Mouse (Mus musculus) c-Kit-positive CD71-positive TER-119-negative erythroid progenitor cells, embryonic 14.5 days (primary cell): ENCODE results near the gene Gm7903.
"Not testable (repeated sequence)": the region's sequence is repeated elsewhere in the genome, so short reads cannot be mapped to it uniquely, and the experiment has no call there.

Experiments
- DNase-seq: peaks from one replicate; pipeline ENCODE4 v3.0.0-alpha.2; 2013; ENCODE audit warnings: low read depth

Gene Gm7903

DNA sequence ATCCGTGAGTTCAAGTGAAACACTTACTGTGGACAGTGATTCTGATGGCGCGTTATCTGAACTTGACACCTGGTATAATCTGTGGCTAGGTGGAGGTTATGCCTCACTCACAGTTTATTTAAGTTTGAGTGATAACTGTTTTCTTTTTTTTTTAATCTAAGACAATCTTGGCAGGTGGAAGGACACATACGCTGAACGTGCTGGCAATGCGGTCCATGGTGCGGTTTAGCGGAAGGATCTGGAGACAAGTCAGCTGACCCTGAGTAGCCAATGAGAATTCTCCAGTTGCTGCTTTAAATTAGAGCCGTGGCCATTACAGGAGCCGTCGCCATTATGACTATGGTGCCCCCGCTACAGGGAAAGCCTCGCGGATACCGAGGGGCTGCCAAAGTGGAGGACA lies at the start of gene Gm7903:
Gm7903 (plus strand) TSS at position 301 of the 400 bp plus-strand sequence.
- DNase-seq = not testable (repeated sequence)

DNA sequence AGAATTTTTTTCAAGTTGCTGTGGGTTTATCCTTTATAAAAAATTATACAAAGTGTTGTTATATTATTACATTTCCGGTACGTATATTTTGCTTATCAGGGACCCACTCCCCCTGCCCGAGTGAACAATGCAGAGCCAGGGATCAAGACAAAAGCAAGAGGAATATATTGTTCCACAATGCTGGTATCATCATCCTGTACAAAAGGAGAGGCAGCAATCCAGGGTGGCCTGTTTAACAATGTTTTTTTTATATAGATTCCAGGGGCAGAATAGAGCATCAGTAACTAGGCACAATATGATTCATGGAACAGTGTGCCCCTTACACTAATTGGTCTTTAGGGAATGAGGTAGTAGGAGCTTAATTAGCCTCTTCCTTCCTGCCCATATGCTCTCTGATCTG lies 30.1 kb upstream of the Gm7903 start:
- DNase-seq = not testable (repeated sequence)

- not testable (repeated sequence) for DNase-seq
Observed at GRCm38 (mm10) chrX:135421203-135421602, 12.4 kb upstream of the Gm7903 start.

- not testable (repeated sequence) for DNase-seq
Observed at GRCm38 (mm10) chrX:135421824-135422223, 11.8 kb upstream of the Gm7903 start.

GRCm38 (mm10) chrX:135422473-135422872 lies 11.2 kb upstream of the Gm7903 start:
- DNase-seq = not testable (repeated sequence)

- DNase-seq = not testable (repeated sequence)
Observed at GRCm38 (mm10) chrX:135464160-135464559, 30.5 kb downstream of the Gm7903 start.

DNA sequence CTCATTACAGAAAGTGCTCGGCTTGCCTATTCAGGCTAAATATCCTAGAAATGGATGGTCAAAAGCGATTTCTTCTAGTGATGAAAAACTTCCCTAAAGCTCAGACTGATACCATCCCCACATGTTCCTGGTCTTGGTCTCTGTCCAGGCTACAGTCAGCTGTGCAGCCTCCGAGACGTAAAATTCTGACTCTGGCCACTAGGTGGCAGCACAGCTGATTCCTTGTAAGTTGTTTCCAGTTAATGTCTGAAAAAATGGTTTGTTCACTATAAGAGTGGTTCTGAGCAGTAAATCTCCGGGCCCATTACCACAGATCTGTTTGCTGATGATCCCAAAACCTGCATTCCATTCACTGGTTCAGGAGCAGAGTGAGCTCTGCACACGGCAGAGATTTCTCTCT lies 48.3 kb downstream of the Gm7903 start:
- not testable (repeated sequence) for DNase-seq

DNA sequence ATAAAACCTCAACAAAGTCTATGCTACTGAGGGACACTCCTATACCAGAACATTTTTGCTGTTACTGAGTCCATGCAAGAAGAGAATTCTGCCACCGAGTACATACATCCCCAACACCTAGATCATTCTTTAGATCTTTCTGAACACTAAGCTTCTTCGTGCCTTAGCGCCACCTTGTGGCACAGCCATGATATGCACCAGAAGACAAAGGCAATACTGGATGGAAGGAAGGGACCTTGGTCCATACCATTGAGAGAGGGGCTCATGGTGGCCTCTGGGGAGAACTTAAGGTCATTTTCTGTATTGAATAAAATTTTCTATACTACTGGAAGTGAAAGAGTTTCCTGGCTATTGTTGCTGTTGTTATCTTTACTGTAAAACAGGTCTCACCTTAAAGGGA lies 49.5 kb downstream of the Gm7903 start:
- not testable (repeated sequence) for DNase-seq
